Mouse (Mus musculus): ENCODE results near the gene Palm3. TPM values are rescaled to one million over a fixed set of nuclear protein-coding genes. Genes with fewer than 3 reads are reported as not detected.

Palm3 gene
- total and polyA plus RNA-seq, 3 experiments, result 0.13 to 0.77 (median 0.16) TPM

GRCm38 (mm10) chr8:84023631-84024030, 2.4 kb downstream of the Palm3 start:
- Histone ChIP-seq H3K4me2 (ENCODE audit: insufficient read depth, low read depth, poor library complexity, severe bottlenecking) (no peak overlapping the region), H3K27me3 (replicated peaks) (peaks cover 22% of the 10 kb centered on the region), H3K79me2 (replicated peaks; ENCODE audit: control insufficient read depth, extremely low read depth, insufficient read depth, poor library complexity, severe bottlenecking) (no peaks in the 10 kb centered on the region), H3K36me3 (replicated peaks in 1 of 2; ENCODE audit: control insufficient read depth in 1 of 2, insufficient read depth in 1 of 2, low read length in 1 of 2) (no peaks in the 10 kb centered on the region), H3K4me1 (ENCODE audit: control insufficient read depth in 1 of 2, insufficient read depth in 2 of 2) (peaks cover 0 to 4% of the 10 kb centered on the region in 2 experiments; a peak in 2 of 4 replicates), H3K4me3 (replicated peaks in 1 of 3; ENCODE audit: low read depth in 2 of 3, low read length in 2 of 3, poor library complexity in 1 of 3) (no peak overlapping the region), H3K9me3 (replicated peaks; ENCODE audit: low read length) (no peaks in the 10 kb centered on the region), H3K9ac (ENCODE audit: insufficient read depth, low read depth) (no peak overlapping the region), H3K27ac (ENCODE audit: insufficient read depth, low read depth) (no peak overlapping the region)
- TF ChIP-seq SIN3A (IDR thresholded peaks at IDR 0.05; ENCODE audit: low read length) (no peak), MAZ (IDR thresholded peaks at IDR 0.05; ENCODE audit: low read depth, low read length) (no peak), CTCF (conservative IDR thresholded peaks at IDR 0.05 in 1 of 2, IDR thresholded peaks at IDR 0.05 in 1 of 2; ENCODE audit: low read depth in 2 of 2, low read length in 2 of 2) (no peak), IRF4 (IDR thresholded peaks at IDR 0.05; ENCODE audit: low read depth, low read length) (no peak), E2F4 (IDR thresholded peaks at IDR 0.05; ENCODE audit: insufficient replicate concordance, low read depth, low read length) (no peak), SMC3 (IDR thresholded peaks at IDR 0.05; ENCODE audit: low read depth, low read length) (no peak), ETS1 (conservative IDR thresholded peaks at IDR 0.05; ENCODE audit: low read depth, low read length) (no peak), ZMIZ1 (IDR thresholded peaks at IDR 0.05; ENCODE audit: low read depth, low read length) (no peak), POLR2AphosphoS2 (IDR thresholded peaks at IDR 0.05; ENCODE audit: low read depth, low read length) (no peak), GABPA (IDR thresholded peaks at IDR 0.05; ENCODE audit: insufficient replicate concordance, low read depth, low read length) (no peak), MEF2A (IDR thresholded peaks at IDR 0.05; ENCODE audit: borderline replicate concordance, low read depth, low read length) (no peak), KAT2A (IDR thresholded peaks at IDR 0.05; ENCODE audit: insufficient replicate concordance, low read length) (no peak), UBTF (IDR thresholded peaks at IDR 0.05; ENCODE audit: low read depth, low read length) (no peak), RAD21 (IDR thresholded peaks at IDR 0.05; ENCODE audit: low read depth, low read length) (no peak)
- dilution Hi-C loops (cut with MboI; ENCODE audit: extremely low pct_ligation_motif_present, extremely low pct_unique_long_range_greater_than_20kb, low sequenced_read_pairs), result no loop called here
- in situ Hi-C loops (cut with MboI; ENCODE audit: low pct_ligation_motif_present, low pct_unique_long_range_greater_than_20kb, low sequenced_read_pairs), result no loop called here
- no peak for DNase-seq (ENCODE audit: extremely low read depth)

GRCm38 (mm10) chr8:84024171-84024570, 2.9 kb downstream of the Palm3 start:
- dilution Hi-C loops (cut with MboI; ENCODE audit: extremely low pct_ligation_motif_present, extremely low pct_unique_long_range_greater_than_20kb, low sequenced_read_pairs) (no loop called here), in situ Hi-C loops (cut with MboI; ENCODE audit: low pct_ligation_motif_present, low pct_unique_long_range_greater_than_20kb, low sequenced_read_pairs) (no loop called here)
- peaks cover 22% of the 10 kb centered on the region for H3K27me3 ChIP-seq (replicated peaks)
- H3K9ac ChIP-seq (ENCODE audit: insufficient read depth, low read depth), result no peak overlapping the region
- H3K4me1 ChIP-seq (ENCODE audit: control insufficient read depth in 1 of 2, insufficient read depth in 2 of 2), result peaks cover 0 to 4% of the 10 kb centered on the region in 2 experiments; a peak in 2 of 4 replicates
- no peaks in the 10 kb centered on the region for H3K36me3 ChIP-seq (replicated peaks in 1 of 2; ENCODE audit: control insufficient read depth in 1 of 2, insufficient read depth in 1 of 2, low read length in 1 of 2)
- H3K79me2 ChIP-seq (replicated peaks; ENCODE audit: control insufficient read depth, extremely low read depth, insufficient read depth, poor library complexity, severe bottlenecking), result no peaks in the 10 kb centered on the region
- H3K9me3 ChIP-seq (replicated peaks; ENCODE audit: low read length), result no peaks in the 10 kb centered on the region
- no peak overlapping the region for H3K27ac ChIP-seq (ENCODE audit: insufficient read depth, low read depth)
- H3K4me3 ChIP-seq (replicated peaks in 1 of 3; ENCODE audit: low read depth in 2 of 3, low read length in 2 of 3, poor library complexity in 1 of 3), result no peak overlapping the region
- peak; percentile 47 for DNase-seq (ENCODE audit: extremely low read depth)
- H3K4me2 ChIP-seq (ENCODE audit: insufficient read depth, low read depth, poor library complexity, severe bottlenecking), result no peak overlapping the region
- TF ChIP-seq MAFK (IDR thresholded peaks at IDR 0.05; ENCODE audit: insufficient replicate concordance, low read length), result no peak
- no peak for TF ChIP-seq BHLHE40 (IDR thresholded peaks at IDR 0.05; ENCODE audit: low read depth, low read length)
- no peak for TF ChIP-seq EP300 (IDR thresholded peaks at IDR 0.05; ENCODE audit: low read length)
- no peak for TF ChIP-seq KAT2A (IDR thresholded peaks at IDR 0.05; ENCODE audit: insufficient replicate concordance, low read length)
- TF ChIP-seq CHD1 (IDR thresholded peaks at IDR 0.05; ENCODE audit: low read depth, low read length), result no peak
- TF ChIP-seq POLR2A (IDR thresholded peaks at IDR 0.05; ENCODE audit: low read depth, low read length), result no peak
- TF ChIP-seq NELFE (IDR thresholded peaks at IDR 0.05; ENCODE audit: low read depth, low read length), result no peak
- TF ChIP-seq ELF1 (IDR thresholded peaks at IDR 0.05; ENCODE audit: low read depth, low read length), result no peak
- no peak for TF ChIP-seq MAZ (IDR thresholded peaks at IDR 0.05; ENCODE audit: low read depth, low read length)
- TF ChIP-seq ZC3H11A (IDR thresholded peaks at IDR 0.05; ENCODE audit: low read depth, low read length), result no peak
- TF ChIP-seq E2F4 (IDR thresholded peaks at IDR 0.05; ENCODE audit: insufficient replicate concordance, low read depth, low read length), result no peak
- TF ChIP-seq TCF12 (IDR thresholded peaks at IDR 0.05; ENCODE audit: low read depth, low read length), result no peak
- TF ChIP-seq UBTF (IDR thresholded peaks at IDR 0.05; ENCODE audit: low read depth, low read length), result no peak
- TF ChIP-seq MYC (IDR thresholded peaks at IDR 0.05; ENCODE audit: low read depth, low read length), result peak; percentile 82
- TF ChIP-seq JUND (conservative IDR thresholded peaks at IDR 0.05; ENCODE audit: low read depth, low read length), result no peak
- no peak for TF ChIP-seq ZNF384 (IDR thresholded peaks at IDR 0.05; ENCODE audit: low read depth, low read length)
- no peak for TF ChIP-seq USF2 (conservative IDR thresholded peaks at IDR 0.05; ENCODE audit: low read depth, low read length)
- peak; percentile 60; the same call in 1 of the 2 replicates for TF ChIP-seq MAX (IDR thresholded peaks at IDR 0.05; ENCODE audit: low read length)
- TF ChIP-seq CHD2 (IDR thresholded peaks at IDR 0.05; ENCODE audit: low read length), result no peak
- peak; percentile 40 for TF ChIP-seq SMC3 (IDR thresholded peaks at IDR 0.05; ENCODE audit: low read depth, low read length)
- TF ChIP-seq HCFC1 (IDR thresholded peaks at IDR 0.05; ENCODE audit: low read depth, low read length), result no peak
- TF ChIP-seq PAX5 (IDR thresholded peaks at IDR 0.05; ENCODE audit: low read length), result no peak
- no peak for TF ChIP-seq IRF4 (IDR thresholded peaks at IDR 0.05; ENCODE audit: low read depth, low read length)
- TF ChIP-seq MXI1 (IDR thresholded peaks at IDR 0.05; ENCODE audit: low read depth, low read length), result no peak
- TF ChIP-seq CTCF (conservative IDR thresholded peaks at IDR 0.05 in 1 of 2, IDR thresholded peaks at IDR 0.05 in 1 of 2; ENCODE audit: low read depth in 2 of 2, low read length in 2 of 2), result peak; percentile 77 to 83
- TF ChIP-seq TBP (conservative IDR thresholded peaks at IDR 0.05; ENCODE audit: low read depth, low read length), result no peak
- no peak for TF ChIP-seq SIN3A (IDR thresholded peaks at IDR 0.05; ENCODE audit: low read length)
